Mouse (Mus musculus) midbrain, embryonic 10.5 days (tissue): Measurements from ENCODE around the gene Plpp1. TPM values are rescaled to one million over a fixed set of nuclear protein-coding genes. Genes with fewer than 3 reads are reported as not detected.

Source experiments
- DNase-seq: peaks from one replicate; pipeline ENCODE4 v3.0.0-alpha.2; 2017; ENCODE audit warnings: low spot score
- H3K27ac ChIP-seq: fragments of 300-500 bp; sonication (generic); replicated peaks from 2 replicates; pipeline ENCODE4 v1.5.1; 2016; ENCODE audit warnings: mild to moderate bottlenecking
- H3K27me3 ChIP-seq: fragments of 300-500 bp; sonication (generic); 2 replicates; pipeline ENCODE4 v1.6.1; 2016; ENCODE audit warnings: low read depth, mild to moderate bottlenecking; ENCODE audit not compliant: poor library complexity, severe bottlenecking
- H3K36me3 ChIP-seq: fragments of 300-500 bp; sonication (generic); 2 replicates; pipeline ENCODE4 v1.6.1; 2016; ENCODE audit warnings: mild to moderate bottlenecking, moderate library complexity
- H3K4me1 ChIP-seq: fragments of 300-500 bp; sonication (generic); 2 replicates; pipeline ENCODE4 v1.6.1; 2016
- H3K4me3 ChIP-seq: fragments of 300-500 bp; sonication (generic); 2 replicates; pipeline ENCODE4 v1.5.1; 2016; ENCODE audit warnings: mild to moderate bottlenecking, moderate library complexity
- H3K9me3 ChIP-seq: fragments of 300-500 bp; sonication (generic); replicated peaks from 2 replicates; pipeline ENCODE4 v1.6.1; 2016; ENCODE audit warnings: mild to moderate bottlenecking
- WGBS: fragments of 180-500 bp; shearing (Covaris S2); methylation state at CpG from one replicate; pipeline ENCODE4 v1.1.7; 2016; 5-methylcytosine and 5-hydroxymethylcytosine counted together
- polyA plus RNA-seq: library from polyadenylated mRNA; unstranded; fragments of >200 nt; fragmentation: Nextera tagmentation; extraction: Ambion mirVana; gene quantifications from 2 replicates; pipeline ENCODE4 v1.2.1, GENCODE M21; 2016

Plpp1 gene
- 22.3 and 22.6 TPM in 2 replicates for polyA plus RNA-seq

DNA sequence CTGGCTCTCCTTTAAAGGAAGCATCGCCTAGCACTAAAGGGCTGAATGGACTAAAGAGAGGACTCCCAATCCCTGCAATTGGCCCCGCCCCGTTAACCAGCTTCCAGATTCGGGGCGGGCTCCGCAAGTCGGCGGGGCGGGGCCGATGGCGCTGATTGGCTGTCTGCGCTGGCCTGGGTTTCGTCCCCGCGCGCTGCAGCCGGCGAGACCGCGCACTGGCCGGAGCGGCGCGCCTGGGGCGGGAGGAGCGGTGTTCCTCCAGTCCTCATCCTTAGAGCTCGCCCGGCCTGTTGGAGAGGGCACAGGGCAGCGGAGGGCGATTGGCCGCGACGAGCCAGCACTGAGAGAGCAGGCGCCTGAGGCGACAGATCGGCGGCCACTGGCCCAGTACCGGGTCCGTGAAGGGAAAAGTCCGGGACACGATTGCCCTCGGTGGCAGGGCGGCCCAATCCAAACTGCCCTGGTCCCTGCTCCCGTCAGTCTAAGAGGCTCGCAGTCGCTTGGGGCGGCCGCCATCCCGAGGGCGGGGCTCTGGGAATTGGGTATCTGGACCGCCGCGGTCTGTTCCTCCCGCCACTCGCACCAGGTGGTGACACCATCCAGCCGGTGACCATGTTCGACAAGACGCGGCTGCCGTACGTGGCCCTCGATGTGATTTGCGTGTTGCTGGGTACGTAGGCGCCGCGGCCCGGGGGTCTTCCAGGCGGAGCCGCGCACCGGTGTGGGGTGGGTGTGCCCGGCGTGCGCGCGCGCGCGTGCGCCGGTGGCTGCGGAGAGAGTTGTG, at the start of gene Plpp1:
Gene Plpp1 (plus strand): TSS at position 196 of the 784 bp plus-strand sequence.
- Histone ChIP-seq H3K4me3 (peak within 1 kb of the TSS; percentile 68), H3K27ac (peak within 1 kb of the TSS; percentile 93), H3K27me3 (peaks cover 6% of the 10 kb centered on the region; the same call in 1 of the 2 replicates), H3K4me1 (peaks cover 20% of the 10 kb centered on the region), H3K9me3 (no peaks in the 10 kb centered on the region), H3K36me3 (peaks cover 7% of the 10 kb centered on the region)
- peak; percentile 96 for DNase-seq
- under 1% methylated on average over 83 of the region's 83 CpGs for WGBS

GRCm38 (mm10) chr13:112751454-112752308, 48.9 kb upstream of the Plpp1 start:
- Histone ChIP-seq H3K27ac (peak overlapping the region; percentile 67), H3K27me3 (no peaks in the 10 kb centered on the region), H3K36me3 (no peaks in the 10 kb centered on the region), H3K4me3 (0 out of 2 replicates have a peak overlapping the region, but pooled peaks have one; percentile 7), H3K9me3 (no peaks in the 10 kb centered on the region), H3K4me1 (peaks cover 27% of the 10 kb centered on the region)
- WGBS, result 41% methylated on average over 18 of the region's 18 CpGs
- peak; percentile 64 for DNase-seq

DNA sequence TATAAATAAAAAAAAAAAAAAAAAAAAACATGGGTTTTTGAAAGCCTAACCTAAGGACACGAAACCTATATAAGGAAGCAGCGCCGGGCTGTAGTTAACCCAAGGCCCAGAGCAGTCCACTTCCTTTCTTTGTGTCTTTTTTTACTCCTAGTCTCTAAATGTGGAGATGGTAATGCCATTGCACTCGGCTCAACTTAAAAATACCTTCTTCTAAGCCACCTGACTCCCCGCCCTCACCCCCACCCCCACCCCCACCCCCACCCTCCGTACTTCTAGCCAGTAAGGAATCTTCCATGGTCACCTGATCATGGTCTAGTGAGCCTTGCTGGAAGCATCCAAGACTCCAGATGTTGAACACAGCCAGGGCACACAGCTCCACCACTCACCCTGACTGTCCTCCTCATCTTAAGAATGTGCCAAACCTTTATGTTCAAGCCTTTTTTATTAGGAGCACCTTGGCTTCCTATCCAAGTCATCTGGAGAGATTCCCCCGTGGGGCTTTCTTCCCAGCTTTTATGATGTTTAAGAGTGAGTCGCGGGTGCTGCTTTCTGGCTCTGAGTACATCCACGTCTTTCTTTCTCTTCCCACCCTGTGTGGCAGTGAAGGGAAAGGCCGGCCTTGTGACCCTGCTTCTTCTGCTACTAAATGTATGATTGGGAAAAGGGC, 48.1 kb upstream of the Plpp1 start:
- H3K27ac ChIP-seq, result no peak overlapping the region; the same call in 1 of the 2 replicates
- H3K9me3 ChIP-seq, result no peaks in the 10 kb centered on the region
- 83% methylated on average over 11 of the region's 11 CpGs for WGBS
- H3K27me3 ChIP-seq, result no peaks in the 10 kb centered on the region
- no peak overlapping the region for H3K4me3 ChIP-seq
- H3K36me3 ChIP-seq, result no peaks in the 10 kb centered on the region
- no peak for DNase-seq
- H3K4me1 ChIP-seq, result peaks cover 27% of the 10 kb centered on the region

GRCm38 (mm10) chr13:112753522-112753921, 47.1 kb upstream of the Plpp1 start:
- Histone ChIP-seq H3K36me3 (no peaks in the 10 kb centered on the region), H3K4me3 (no peak overlapping the region), H3K27ac (no peak overlapping the region), H3K9me3 (no peaks in the 10 kb centered on the region), H3K27me3 (no peaks in the 10 kb centered on the region), H3K4me1 (peaks cover 27% of the 10 kb centered on the region)
- 91% methylated on average over 9 of the region's 9 CpGs for WGBS
- no peak for DNase-seq

GRCm38 (mm10) chr13:112754871-112755270, 45.7 kb upstream of the Plpp1 start:
- Histone ChIP-seq H3K27me3 (no peaks in the 10 kb centered on the region), H3K4me1 (peaks cover 30% of the 10 kb centered on the region), H3K27ac (no peak overlapping the region), H3K4me3 (no peak overlapping the region), H3K9me3 (no peaks in the 10 kb centered on the region), H3K36me3 (no peaks in the 10 kb centered on the region)
- WGBS, result 62% methylated on average over 4 of the region's 4 CpGs
- DNase-seq, result no peak

DNA sequence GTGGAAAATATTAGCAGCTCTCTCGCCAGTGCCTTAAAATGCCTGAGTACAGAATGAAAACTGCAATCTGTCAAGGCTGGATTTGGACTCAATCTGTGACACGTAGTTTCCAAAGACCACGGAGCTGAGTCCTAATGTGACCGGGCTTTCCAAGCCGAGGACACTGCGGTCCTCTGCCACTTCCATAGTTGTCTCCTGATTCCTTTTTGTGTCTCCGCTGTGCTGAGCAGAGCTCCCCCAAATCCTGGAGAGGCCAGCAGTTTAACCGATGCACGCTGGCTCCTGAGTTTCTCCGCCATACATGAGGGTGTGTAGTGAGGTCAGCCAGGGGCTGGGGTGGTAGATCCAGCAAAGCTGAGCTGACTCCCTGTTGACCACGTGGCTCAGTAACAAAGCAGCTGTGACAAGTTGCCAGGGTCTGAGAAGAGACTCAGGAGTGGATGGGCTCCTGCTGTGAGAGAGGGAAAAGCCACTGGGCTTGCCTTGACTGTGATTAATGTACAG, 45.0 kb upstream of the Plpp1 start:
- no peaks in the 10 kb centered on the region for H3K36me3 ChIP-seq
- H3K27ac ChIP-seq, result peak overlapping the region; percentile 69
- H3K27me3 ChIP-seq, result no peaks in the 10 kb centered on the region
- no peak overlapping the region for H3K4me3 ChIP-seq
- no peak for DNase-seq
- H3K4me1 ChIP-seq, result peaks cover 33% of the 10 kb centered on the region
- no peaks in the 10 kb centered on the region for H3K9me3 ChIP-seq
- WGBS, result 72% methylated on average over 11 of the region's 11 CpGs

GRCm38 (mm10) chr13:112757395-112757794, 43.2 kb upstream of the Plpp1 start:
- H3K9me3 ChIP-seq, result no peaks in the 10 kb centered on the region
- 92% methylated on average over 9 of the region's 9 CpGs for WGBS
- H3K27me3 ChIP-seq, result no peaks in the 10 kb centered on the region
- peaks cover 19% of the 10 kb centered on the region for H3K4me1 ChIP-seq
- DNase-seq, result no peak
- H3K36me3 ChIP-seq, result no peaks in the 10 kb centered on the region
- H3K4me3 ChIP-seq, result no peak overlapping the region
- no peak overlapping the region for H3K27ac ChIP-seq

DNA sequence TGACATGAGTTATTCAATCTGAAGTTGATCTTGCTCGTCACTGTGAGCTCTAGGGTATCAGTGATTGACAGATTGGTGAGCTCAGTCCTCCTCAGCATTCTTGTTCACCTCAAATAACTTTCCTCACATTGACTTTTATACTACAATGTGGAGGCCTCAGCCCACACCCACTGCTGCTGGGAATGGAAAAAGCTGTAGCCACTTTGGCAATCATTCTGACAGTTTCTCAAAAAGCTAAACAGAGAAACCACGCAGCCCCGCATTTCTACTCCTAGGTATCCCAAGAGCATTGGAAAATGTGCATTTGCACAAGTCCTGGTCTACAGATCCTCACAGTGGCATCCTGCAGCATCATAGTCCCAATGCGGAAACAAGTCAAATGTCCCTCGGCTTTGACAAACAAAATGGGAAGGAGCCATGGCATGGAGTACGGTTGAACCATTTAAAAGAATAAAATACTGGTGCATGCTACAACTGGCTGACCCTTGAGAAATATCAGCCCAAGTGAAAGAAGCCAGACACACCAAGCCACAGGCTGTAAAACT, 42.0 kb upstream of the Plpp1 start:
- Histone ChIP-seq H3K9me3 (no peaks in the 10 kb centered on the region), H3K27ac (no peak overlapping the region), H3K36me3 (no peaks in the 10 kb centered on the region), H3K4me3 (no peak overlapping the region), H3K4me1 (peaks cover 17% of the 10 kb centered on the region), H3K27me3 (no peaks in the 10 kb centered on the region)
- WGBS, result 86% methylated on average over 6 of the region's 6 CpGs
- DNase-seq, result no peak

- no peaks in the 10 kb centered on the region for H3K36me3 ChIP-seq
- H3K27ac ChIP-seq, result no peak overlapping the region
- no peaks in the 10 kb centered on the region for H3K9me3 ChIP-seq
- H3K4me3 ChIP-seq, result no peak overlapping the region
- WGBS, result 82% methylated on average over 9 of the region's 9 CpGs
- DNase-seq, result no peak
- H3K4me1 ChIP-seq, result peaks cover 17% of the 10 kb centered on the region
- H3K27me3 ChIP-seq, result no peaks in the 10 kb centered on the region
Observed at GRCm38 (mm10) chr13:112759364-112759763, 41.2 kb upstream of the Plpp1 start.

DNA sequence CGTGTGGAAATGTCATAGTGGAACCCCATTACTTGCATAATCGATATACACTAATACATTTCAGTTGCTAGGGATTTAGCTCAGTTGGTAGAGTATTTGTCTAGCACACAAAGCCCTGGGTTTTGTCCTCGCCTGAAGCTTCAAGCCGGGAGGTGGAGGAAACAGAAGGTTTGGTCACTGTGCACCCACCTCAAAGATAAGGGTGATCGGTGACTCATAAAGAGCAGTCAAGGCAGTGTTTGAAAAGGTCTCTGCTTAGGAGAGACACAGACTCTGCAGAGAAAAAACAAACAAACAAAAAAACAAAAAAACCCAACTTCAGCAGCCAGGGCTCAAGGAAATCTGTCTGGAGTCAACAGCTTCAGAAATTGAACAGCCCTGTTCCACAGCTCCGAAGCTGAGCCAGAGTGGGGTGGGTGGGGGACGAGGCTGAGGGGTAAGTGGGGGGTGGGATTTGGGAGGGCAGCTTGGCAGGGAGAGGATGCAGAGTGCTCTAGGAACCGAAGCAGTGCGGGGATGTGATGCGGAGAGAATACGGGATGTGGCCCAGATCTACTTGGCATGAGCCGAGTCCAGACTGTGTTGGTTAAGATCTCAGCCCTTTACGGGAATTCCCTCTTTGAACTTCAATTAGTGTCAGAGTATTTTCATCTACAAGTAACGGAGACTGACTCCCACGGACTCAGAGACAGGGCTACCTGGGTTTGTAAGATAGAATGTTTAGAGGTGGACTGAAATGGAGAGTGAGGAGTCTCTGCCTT, 40.6 kb upstream of the Plpp1 start:
- Histone ChIP-seq H3K9me3 (no peaks in the 10 kb centered on the region), H3K4me3 (no peak overlapping the region), H3K27ac (no peak overlapping the region; the same call in 1 of the 2 replicates), H3K27me3 (no peaks in the 10 kb centered on the region), H3K4me1 (peaks cover 15% of the 10 kb centered on the region), H3K36me3 (no peaks in the 10 kb centered on the region)
- no peak for DNase-seq
- WGBS, result 82% methylated on average over 15 of the region's 15 CpGs

GRCm38 (mm10) chr13:112760538-112760881, 40.1 kb upstream of the Plpp1 start:
- peaks cover 10% of the 10 kb centered on the region for H3K4me1 ChIP-seq
- no peaks in the 10 kb centered on the region for H3K36me3 ChIP-seq
- H3K9me3 ChIP-seq, result no peaks in the 10 kb centered on the region
- 62% methylated on average over 1 of the region's 1 CpGs for WGBS
- H3K27ac ChIP-seq, result no peak overlapping the region; the same call in 1 of the 2 replicates
- DNase-seq, result no peak
- H3K4me3 ChIP-seq, result no peak overlapping the region
- H3K27me3 ChIP-seq, result no peaks in the 10 kb centered on the region
